Mouse (Mus musculus): ENCODE results near the gene Gm21876. TPM values are rescaled to one million over a fixed set of nuclear protein-coding genes. Genes with fewer than 3 reads are reported as not detected.
"Not testable (repeated sequence)": the region's sequence is repeated elsewhere in the genome, so short reads cannot be mapped to it uniquely, and the experiment has no call there.

Gm21876 gene
- not detected in 2 replicates for polyA plus RNA-seq (2012; rRNA removed)

DNA sequence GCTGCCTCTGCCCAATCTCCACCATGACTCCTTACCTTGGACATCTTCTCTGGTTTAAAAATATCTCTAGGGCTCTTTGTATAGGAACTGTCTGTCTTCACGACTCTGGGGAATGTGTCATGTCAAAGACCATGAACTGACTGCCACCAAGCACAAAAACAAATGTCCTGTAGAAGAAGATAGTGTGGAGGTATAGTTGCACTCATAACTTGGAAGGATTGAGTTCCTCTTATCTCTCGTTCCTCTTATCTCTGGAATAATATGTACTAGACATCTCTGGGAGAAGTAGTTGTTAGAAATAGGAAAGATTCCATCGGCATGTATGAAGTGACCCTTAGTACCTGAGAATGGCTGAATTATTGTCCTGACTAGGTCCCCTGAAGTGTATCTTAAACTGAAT lies at the start of gene Gm21876:
Gm21876 (minus strand) TSS at position 101 of the 400 bp plus-strand sequence.
- DNase-seq (ENCODE audit: low read depth): no peak

GRCm38 (mm10) chrX:21220422-21220821 lies 45.0 kb upstream of the Gm21876 start:
- DNase-seq (ENCODE audit: low read depth): no peak

DNA sequence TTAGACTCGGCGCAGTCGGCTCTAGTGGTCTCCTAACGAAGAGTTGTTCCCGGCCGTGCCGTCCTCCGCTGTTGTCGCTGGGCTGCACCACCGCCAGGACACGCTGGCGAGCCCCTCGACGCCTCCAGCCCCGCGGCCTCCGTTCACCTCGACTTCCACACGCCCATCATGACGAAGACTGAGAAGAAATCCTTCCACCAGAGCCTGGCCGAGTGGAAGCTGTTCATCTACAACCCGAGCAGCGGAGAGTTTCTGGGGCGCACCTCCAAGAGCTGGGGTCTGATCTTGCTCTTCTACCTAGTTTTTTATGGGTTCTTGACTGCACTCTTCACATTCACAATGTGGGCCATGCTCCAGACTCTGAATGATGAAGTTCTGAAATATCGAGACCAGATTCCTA lies 28.8 kb downstream of the Gm21876 start:
- DNase-seq (ENCODE audit: low read depth): not testable (repeated sequence)

Other genes starting within 250 kb of the Gm21876 start
- gene Cfp, start 244.1 kb downstream of the Gm21876 start, polyA plus RNA-seq (2012; rRNA removed): 21.1 and 27.7 TPM in 2 replicates
- gene Elk1, start 225.0 kb downstream of the Gm21876 start, polyA plus RNA-seq (2012; rRNA removed): 13.5 and 16.2 TPM in 2 replicates
- 29.4 and 30.8 TPM in 2 replicates for gene Uxt, start 213.6 kb downstream of the Gm21876 start, polyA plus RNA-seq (2012; rRNA removed)
- gene Zfp182, start 113.3 kb downstream of the Gm21876 start, polyA plus RNA-seq (2012; rRNA removed): 1.4 and 1.6 TPM in 2 replicates
- not detected in 2 replicates for gene Spaca5, start 107.2 kb downstream of the Gm21876 start, polyA plus RNA-seq (2012; rRNA removed)
- 0.41 and 0.46 TPM in 2 replicates for gene Zfp300, start 86.1 kb downstream of the Gm21876 start, polyA plus RNA-seq (2012; rRNA removed)
- gene Ssxa1, start 59.8 kb downstream of the Gm21876 start, polyA plus RNA-seq (2012; rRNA removed): not detected in 2 replicates